Mouse (Mus musculus): ENCODE data around the gene Hoxd3. TPM values are rescaled to one million over a fixed set of nuclear protein-coding genes. Genes with fewer than 3 reads are reported as not detected.
A peak's percentile ranks its signal among the peaks of the same experiment; 100 is the strongest.

Hoxd3 gene
- polyA plus RNA-seq, 1 experiment: not detected

- no peak overlapping the region for H3K27ac ChIP-seq (ENCODE audit: insufficient read depth, low read length)
- H3K4me3 ChIP-seq (ENCODE audit: low read depth, low read length): no peak overlapping the region
- peaks cover 63% of the 10 kb centered on the region for H3K27me3 ChIP-seq (ENCODE audit: control insufficient read depth, insufficient read depth, low read length, poor library complexity, severe bottlenecking)
These were observed 8.9 kb upstream of the Hoxd3 start for GRCm38 (mm10) chr2:74702820-74703219.

GRCm38 (mm10) chr2:74703317-74703716, 8.4 kb upstream of the Hoxd3 start:
- Histone ChIP-seq H3K36me3 (ENCODE audit: control insufficient read depth, insufficient read depth, low read length, poor library complexity, severe bottlenecking) (no peaks in the 10 kb centered on the region), H3K9me3 (replicated peaks; ENCODE audit: control insufficient read depth, insufficient read depth, low read length, poor library complexity, severe bottlenecking) (no peaks in the 10 kb centered on the region), H3K4me3 (ENCODE audit: low read depth, low read length) (no peak overlapping the region), H3K27me3 (ENCODE audit: control insufficient read depth, insufficient read depth, low read length, poor library complexity, severe bottlenecking) (peaks cover 60% of the 10 kb centered on the region), H3K4me1 (ENCODE audit: control insufficient read depth, insufficient read depth, low read length) (no peaks in the 10 kb centered on the region), H3K27ac (ENCODE audit: insufficient read depth, low read length) (no peak overlapping the region), H3K9ac (ENCODE audit: low read depth, poor library complexity, severe bottlenecking) (no peak overlapping the region)
- TF ChIP-seq POLR2A (IDR thresholded peaks at IDR 0.05; ENCODE audit: insufficient read depth, low read length) (no peak), EP300 (IDR thresholded peaks at IDR 0.05; ENCODE audit: insufficient read depth, low read depth, low read length) (no peak), CTCF (IDR thresholded peaks at IDR 0.05; ENCODE audit: low read depth, low read length) (no peak)

More at GRCm38 (mm10) chr2:74702820-74703219, 8.9 kb upstream of the Hoxd3 start:
- no peaks in the 10 kb centered on the region for H3K4me1 ChIP-seq (ENCODE audit: control insufficient read depth, insufficient read depth, low read length)
- no peaks in the 10 kb centered on the region for H3K9me3 ChIP-seq (replicated peaks; ENCODE audit: control insufficient read depth, insufficient read depth, low read length, poor library complexity, severe bottlenecking)
- H3K36me3 ChIP-seq (ENCODE audit: control insufficient read depth, insufficient read depth, low read length, poor library complexity, severe bottlenecking): no peaks in the 10 kb centered on the region
- TF ChIP-seq EP300 (IDR thresholded peaks at IDR 0.05; ENCODE audit: insufficient read depth, low read depth, low read length) (no peak), POLR2A (IDR thresholded peaks at IDR 0.05; ENCODE audit: insufficient read depth, low read length) (no peak), CTCF (IDR thresholded peaks at IDR 0.05; ENCODE audit: low read depth, low read length) (no peak)
- H3K9ac ChIP-seq (ENCODE audit: low read depth, poor library complexity, severe bottlenecking): no peak overlapping the region

GRCm38 (mm10) chr2:74703720-74704392, 7.9 kb upstream of the Hoxd3 start:
- Histone ChIP-seq H3K36me3 (ENCODE audit: control insufficient read depth, insufficient read depth, low read length, poor library complexity, severe bottlenecking) (no peaks in the 10 kb centered on the region), H3K9ac (ENCODE audit: low read depth, poor library complexity, severe bottlenecking) (no peak overlapping the region), H3K4me3 (ENCODE audit: low read depth, low read length) (no peak overlapping the region), H3K9me3 (replicated peaks; ENCODE audit: control insufficient read depth, insufficient read depth, low read length, poor library complexity, severe bottlenecking) (no peaks in the 10 kb centered on the region), H3K4me1 (ENCODE audit: control insufficient read depth, insufficient read depth, low read length) (no peaks in the 10 kb centered on the region), H3K27me3 (ENCODE audit: control insufficient read depth, insufficient read depth, low read length, poor library complexity, severe bottlenecking) (peaks cover 59% of the 10 kb centered on the region), H3K27ac (ENCODE audit: insufficient read depth, low read length) (no peak overlapping the region)
- no peak for TF ChIP-seq EP300 (IDR thresholded peaks at IDR 0.05; ENCODE audit: insufficient read depth, low read depth, low read length)
- no peak for TF ChIP-seq CTCF (IDR thresholded peaks at IDR 0.05; ENCODE audit: low read depth, low read length)
- TF ChIP-seq POLR2A (IDR thresholded peaks at IDR 0.05; ENCODE audit: insufficient read depth, low read length): no peak

- no peaks in the 10 kb centered on the region for H3K36me3 ChIP-seq (ENCODE audit: control insufficient read depth, insufficient read depth, low read length, poor library complexity, severe bottlenecking)
- no peaks in the 10 kb centered on the region for H3K9me3 ChIP-seq (replicated peaks; ENCODE audit: control insufficient read depth, insufficient read depth, low read length, poor library complexity, severe bottlenecking)
- H3K27me3 ChIP-seq (ENCODE audit: control insufficient read depth, insufficient read depth, low read length, poor library complexity, severe bottlenecking): peaks cover 56% of the 10 kb centered on the region
- peak within 1 kb of the TSS; percentile 61 for H3K4me3 ChIP-seq (ENCODE audit: low read depth, low read length)
- no peak within 1 kb of the TSS for H3K27ac ChIP-seq (ENCODE audit: insufficient read depth, low read length)
- peak within 1 kb of the TSS; percentile 97 for H3K9ac ChIP-seq (ENCODE audit: low read depth, poor library complexity, severe bottlenecking)
- H3K4me1 ChIP-seq (ENCODE audit: control insufficient read depth, insufficient read depth, low read length): no peaks in the 10 kb centered on the region
- no peak for TF ChIP-seq EP300 (IDR thresholded peaks at IDR 0.05; ENCODE audit: insufficient read depth, low read depth, low read length)
- TF ChIP-seq CTCF (IDR thresholded peaks at IDR 0.05; ENCODE audit: low read depth, low read length): no peak
- TF ChIP-seq POLR2A (IDR thresholded peaks at IDR 0.05; ENCODE audit: insufficient read depth, low read length): no peak
These were observed 7.2 kb upstream of the Hoxd3 start, which contains the start of gene Hoxd8 for GRCm38 (mm10) chr2:74704393-74704998. TSS of gene Hoxd8 (plus strand) at chr2:74704615.

GRCm38 (mm10) chr2:74704999-74705466, 6.7 kb upstream of the Hoxd3 start:
- Histone ChIP-seq H3K27ac (ENCODE audit: insufficient read depth, low read length) (no peak overlapping the region), H3K27me3 (ENCODE audit: control insufficient read depth, insufficient read depth, low read length, poor library complexity, severe bottlenecking) (peaks cover 55% of the 10 kb centered on the region), H3K36me3 (ENCODE audit: control insufficient read depth, insufficient read depth, low read length, poor library complexity, severe bottlenecking) (no peaks in the 10 kb centered on the region), H3K9ac (ENCODE audit: low read depth, poor library complexity, severe bottlenecking) (peak overlapping the region; percentile 97), H3K4me1 (ENCODE audit: control insufficient read depth, insufficient read depth, low read length) (no peaks in the 10 kb centered on the region), H3K4me3 (ENCODE audit: low read depth, low read length) (peak overlapping the region; percentile 61), H3K9me3 (replicated peaks; ENCODE audit: control insufficient read depth, insufficient read depth, low read length, poor library complexity, severe bottlenecking) (no peaks in the 10 kb centered on the region)
- TF ChIP-seq EP300 (IDR thresholded peaks at IDR 0.05; ENCODE audit: insufficient read depth, low read depth, low read length): no peak
- TF ChIP-seq POLR2A (IDR thresholded peaks at IDR 0.05; ENCODE audit: insufficient read depth, low read length): no peak
- TF ChIP-seq CTCF (IDR thresholded peaks at IDR 0.05; ENCODE audit: low read depth, low read length): no peak

All from ES-Bruce4 (cell line).